Mouse (Mus musculus) T-helper 1 cell (primary cell): ENCODE measurements around the gene Zfp281.

Experiments
- in situ Hi-C: fragments of 300-600 bp; cut with MboI, MseI; formaldehyde crosslinking; loops from one replicate; pipeline ENCODE4 v1.15.1; 2025; ENCODE audit warnings: high pct_unique_total_duplicates

Gene Zfp281

GRCm38 (mm10) chr1:136656619-136657018 lies 31.9 kb downstream of the Zfp281 start:
- in situ Hi-C loops = no loop called here

DNA sequence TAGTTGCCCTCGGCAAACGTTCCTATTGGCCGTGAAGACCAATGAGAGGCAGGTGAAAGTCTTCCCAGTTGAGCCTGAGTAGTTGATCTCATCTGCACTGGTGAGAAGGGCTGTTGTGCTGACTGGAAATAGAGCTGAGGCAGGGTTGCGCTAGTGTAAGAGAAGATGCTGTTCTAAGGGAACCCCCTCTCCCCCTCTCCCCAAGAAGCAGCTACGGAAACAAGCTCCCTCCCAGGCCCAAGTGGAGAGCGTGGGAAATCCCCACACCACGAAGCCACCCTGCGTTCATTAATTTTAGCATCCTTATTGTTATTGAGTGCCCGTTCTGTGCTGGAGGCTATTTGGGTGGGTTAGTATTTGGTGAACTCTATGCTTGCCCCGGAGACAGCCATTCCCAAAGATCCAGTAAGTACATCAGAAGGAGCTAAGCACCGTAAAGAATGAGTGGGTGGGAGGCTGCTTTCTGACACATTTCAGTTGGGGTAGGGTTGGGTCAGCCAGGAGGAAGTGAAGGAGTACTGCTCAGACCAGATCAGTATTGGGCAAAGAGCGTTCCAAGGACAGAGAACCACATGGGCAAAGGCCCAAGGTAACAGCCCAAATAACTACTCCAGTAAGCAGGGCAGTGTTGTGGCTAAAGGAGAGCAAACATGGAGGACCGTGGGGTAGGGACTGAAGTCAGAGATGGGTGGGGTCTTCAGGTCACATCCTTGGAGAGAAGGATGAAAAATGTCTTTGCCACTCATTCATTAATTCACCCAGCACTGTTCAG lies 33.9 kb downstream of the Zfp281 start:
- in situ Hi-C loops = no loop called here

DNA sequence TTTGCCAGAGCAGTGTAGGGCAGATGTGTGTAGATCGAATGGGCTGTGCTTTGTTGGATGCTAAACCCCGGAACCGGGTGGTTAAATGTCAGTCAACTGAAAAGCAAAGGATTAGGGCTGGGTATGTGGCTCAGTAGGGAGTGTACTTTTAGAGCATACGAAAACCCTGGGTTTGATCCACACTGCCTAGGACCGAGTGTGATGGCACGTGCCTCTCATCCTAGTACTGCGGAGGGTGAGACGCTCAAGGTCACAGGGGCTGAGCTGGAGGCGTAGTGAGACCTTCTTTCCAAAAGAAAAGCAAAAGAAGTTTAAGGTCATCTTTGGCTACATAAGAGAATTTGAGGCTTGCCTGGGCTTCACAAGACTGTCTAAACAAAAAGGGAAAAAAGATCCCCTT lies 34.6 kb downstream of the Zfp281 start:
- in situ Hi-C loops = no loop called here

DNA sequence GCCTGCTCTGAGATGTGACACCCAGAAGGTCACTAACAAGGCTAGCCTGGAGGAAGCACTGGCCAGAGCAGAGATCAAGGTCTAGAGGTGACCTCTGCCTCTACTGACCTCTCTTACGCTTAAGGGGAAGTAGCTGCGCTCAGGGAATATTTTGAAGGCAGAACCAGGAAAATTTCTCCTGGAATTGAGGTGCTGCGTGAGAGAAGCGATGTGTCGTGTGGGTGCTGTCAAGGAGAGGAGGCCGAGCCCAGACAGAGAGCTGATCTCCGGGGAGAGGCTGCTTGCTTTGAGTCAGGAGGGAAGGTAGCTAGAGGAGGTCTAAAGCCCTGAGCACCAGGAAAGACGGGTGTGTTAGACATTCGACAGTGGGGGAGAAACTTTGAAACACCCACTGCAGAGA lies 35.2 kb downstream of the Zfp281 start:
- in situ Hi-C loops = no loop called here

GRCm38 (mm10) chr1:136661511-136661910 lies 36.8 kb downstream of the Zfp281 start:
- in situ Hi-C loops = no loop called here

DNA sequence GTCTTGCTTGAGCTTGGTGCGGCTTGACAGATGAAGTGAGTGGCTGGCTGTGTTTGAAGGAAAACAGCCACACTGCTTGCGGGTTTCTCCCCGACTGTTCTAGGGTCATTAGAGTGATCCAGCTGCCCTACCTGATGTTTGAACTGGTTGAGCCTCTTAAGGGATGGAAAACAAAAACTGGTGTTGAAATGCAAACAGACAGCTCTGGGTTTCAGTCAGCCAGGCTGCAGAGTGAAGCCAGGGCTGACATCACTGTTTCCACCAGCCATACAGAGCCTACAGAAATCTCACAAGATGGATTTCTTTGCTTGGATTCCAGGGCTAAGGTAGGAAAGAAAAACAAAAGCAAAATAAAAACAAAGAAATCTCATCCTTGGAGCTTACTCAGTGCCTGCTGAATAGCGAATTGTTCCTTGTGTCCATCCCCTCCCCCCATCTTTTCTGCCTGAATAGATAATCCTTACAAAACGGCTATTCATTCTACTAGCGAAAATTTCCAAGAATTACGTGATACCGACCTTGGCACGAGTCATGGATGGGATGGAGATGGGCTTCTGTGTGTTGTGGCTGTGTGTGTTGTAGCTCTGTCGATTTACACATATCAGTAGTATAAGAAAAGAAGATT lies 37.4 kb downstream of the Zfp281 start:
- in situ Hi-C loops = no loop called here

GRCm38 (mm10) chr1:136664921-136665582 lies 40.4 kb downstream of the Zfp281 start:
- in situ Hi-C loops = no loop called here

DNA sequence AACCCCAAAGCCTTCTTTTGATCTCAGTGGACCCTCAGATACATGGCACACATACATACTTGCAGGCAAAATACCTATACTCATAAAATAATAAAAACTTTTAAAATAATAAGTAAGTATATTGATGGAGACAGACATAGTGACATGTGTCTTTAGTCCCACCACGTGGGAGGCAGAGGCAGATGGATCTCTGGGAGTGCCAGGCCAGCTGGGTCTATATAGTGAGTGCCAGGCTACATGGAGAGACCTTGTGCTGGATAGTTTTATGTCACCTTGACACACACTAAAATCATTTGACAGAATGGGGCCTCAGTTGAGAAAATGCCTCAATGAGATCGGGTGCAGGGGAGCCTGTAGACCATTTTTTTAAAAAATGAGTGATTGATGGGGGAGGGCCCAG lies 41.8 kb downstream of the Zfp281 start:
- in situ Hi-C loops = no loop called here

DNA sequence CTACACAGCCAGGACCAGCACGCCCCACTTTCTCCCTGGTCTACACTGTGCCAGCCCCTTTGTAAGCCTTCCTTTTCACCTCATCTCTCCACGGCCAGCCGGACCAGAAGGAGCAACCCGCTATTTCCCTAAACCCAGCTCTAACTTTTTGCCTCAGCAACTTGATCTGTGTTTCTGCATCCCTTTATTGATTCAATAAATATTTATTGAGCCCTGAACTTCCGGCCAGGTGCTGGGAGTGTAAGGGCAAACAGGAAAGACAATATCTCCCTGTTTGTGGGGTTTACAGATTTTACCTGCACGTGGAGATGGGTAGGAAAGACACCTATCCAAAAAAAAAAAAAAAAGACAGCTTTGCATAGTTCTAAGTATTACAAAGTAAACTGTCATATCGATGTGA lies 45.2 kb downstream of the Zfp281 start:
- in situ Hi-C loops = no loop called here

GRCm38 (mm10) chr1:136670421-136670820 lies 45.7 kb downstream of the Zfp281 start:
- in situ Hi-C loops = no loop called here

- in situ Hi-C loops = no loop called here
Measured at GRCm38 (mm10) chr1:136671767-136672434, 47.2 kb downstream of the Zfp281 start.

DNA sequence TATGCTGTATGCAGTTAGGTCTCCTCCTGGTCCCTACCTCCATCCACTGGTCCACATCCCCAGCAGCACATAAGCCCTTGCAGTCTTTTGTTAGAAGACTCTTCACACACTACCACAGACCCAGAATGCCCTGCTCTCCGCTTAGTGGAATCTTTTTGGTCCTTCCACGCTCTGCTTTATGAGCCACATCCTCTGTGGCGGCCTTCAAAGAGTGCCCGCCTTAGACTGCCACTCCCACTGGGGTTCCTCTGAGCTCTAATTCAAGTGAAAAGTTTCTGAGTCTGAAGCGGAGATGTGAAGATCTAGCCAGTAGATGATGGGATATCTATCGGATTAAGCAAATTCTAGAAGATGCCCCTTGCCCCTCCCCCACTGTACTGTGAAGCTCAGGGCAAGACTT lies 47.9 kb downstream of the Zfp281 start:
- in situ Hi-C loops = no loop called here

GRCm38 (mm10) chr1:136673293-136673692 lies 48.6 kb downstream of the Zfp281 start:
- in situ Hi-C loops = no loop called here

DNA sequence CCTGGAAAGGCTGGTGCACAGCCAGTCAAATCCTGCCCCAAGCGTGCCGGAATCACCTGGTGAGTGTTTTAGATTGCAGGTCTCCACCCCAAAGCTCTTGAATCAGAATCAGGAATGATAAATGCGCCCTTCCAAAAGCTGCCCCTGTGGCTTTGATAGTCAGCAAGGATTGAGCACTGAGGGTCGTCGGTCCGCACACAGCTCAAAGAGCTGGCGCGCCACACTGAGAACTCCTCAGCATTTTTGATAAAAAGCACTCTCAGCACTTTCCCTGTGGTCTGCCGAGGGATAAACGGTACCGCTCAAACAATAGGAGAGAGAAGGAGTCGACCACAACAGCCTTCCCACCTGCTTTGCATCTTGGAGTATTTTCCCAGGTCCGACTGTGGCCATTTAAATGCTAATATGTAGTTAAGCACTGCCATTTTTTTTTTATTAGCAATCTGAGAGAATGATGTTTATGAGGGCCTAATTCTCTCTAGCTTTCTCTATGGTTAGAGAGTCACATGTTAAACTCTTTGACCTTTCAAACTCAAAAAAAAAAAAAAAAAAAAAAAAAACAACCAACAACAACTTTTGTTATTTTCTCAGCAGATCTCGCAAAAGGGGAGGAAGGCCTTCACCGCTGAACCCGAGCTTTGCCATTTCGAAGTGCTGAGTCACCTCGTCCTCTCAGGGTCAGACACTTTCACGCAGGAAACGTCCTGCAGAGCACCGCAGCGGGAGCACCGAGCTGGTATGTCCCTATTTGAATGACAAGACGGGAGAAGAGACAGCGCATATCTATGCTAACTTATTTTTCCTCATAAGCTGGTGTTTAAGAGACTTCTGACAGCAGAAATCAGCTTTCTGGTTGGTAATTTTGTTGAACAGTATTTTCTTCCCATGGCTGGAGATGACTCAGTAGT lies 50.1 kb downstream of the Zfp281 start:
- in situ Hi-C loops = loop anchor here (25.0 kb wide), 1 partner anchor 538 kb away; the partner anchor contains the start of gene Kif21b

DNA sequence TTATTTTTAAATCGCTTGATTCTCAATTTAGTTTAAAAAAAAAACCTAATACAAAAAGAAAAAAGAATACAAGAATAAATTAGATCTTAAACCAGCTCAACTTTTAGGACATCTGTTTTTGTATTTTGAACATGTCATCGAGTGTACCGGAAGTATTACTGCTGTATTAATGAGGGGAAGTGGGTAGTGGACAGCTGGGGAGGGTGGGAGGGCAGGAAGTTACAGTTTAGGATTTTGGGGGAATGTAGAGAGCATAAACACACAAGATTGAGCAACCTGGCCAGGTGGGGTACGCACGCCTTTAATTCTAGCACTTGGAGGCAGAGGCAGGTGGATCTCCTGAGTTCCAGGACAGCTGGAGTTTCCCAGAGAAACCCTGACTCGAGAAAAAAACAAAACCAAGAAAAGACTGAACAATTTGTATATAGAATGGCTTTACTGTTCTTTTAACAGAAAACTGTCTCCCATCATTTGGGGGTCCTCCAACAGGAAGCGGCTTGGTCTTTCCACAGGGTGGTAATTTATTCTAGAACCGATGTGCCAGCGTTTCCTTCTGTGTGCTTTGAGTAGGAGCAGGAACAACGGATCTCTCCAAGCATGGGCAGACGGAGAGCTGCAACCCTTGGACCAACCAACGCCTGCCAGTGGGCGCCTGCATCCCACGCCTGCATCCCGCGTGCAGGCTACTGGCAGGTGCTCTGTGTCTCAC lies 51.2 kb downstream of the Zfp281 start:
- in situ Hi-C loops = loop anchor here (25.0 kb wide), 1 partner anchor 539 kb away; the partner anchor contains the start of gene Kif21b

- in situ Hi-C loops = loop anchor here (25.0 kb wide), 1 partner anchor 539 kb away; the partner anchor contains the start of gene Kif21b
Measured at GRCm38 (mm10) chr1:136676445-136676755, 51.7 kb downstream of the Zfp281 start.

DNA sequence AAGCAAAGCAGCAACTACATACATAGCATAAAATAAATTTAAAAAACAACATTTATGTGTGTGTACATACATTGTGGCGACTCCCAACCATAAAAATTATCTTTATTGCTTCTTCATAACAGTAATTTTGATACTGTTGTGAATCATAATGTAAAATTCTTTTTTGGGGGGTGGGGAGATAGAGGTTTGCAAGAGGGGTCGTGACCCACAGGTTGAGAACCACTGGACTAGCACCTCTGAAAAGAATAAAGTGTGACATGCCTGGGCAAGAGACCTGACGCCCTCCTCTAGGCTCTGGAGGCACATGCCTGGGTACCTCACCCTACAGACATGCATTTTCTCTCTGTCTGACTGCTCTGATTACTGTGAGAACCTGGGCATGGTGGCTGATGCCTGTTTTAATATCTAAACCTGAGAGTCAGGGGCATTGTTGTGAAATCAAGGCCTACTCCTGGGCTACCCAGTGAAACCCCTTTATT lies 53.2 kb downstream of the Zfp281 start:
- in situ Hi-C loops = loop anchor here (25.0 kb wide), 1 partner anchor 541 kb away; the partner anchor contains the start of gene Kif21b

DNA sequence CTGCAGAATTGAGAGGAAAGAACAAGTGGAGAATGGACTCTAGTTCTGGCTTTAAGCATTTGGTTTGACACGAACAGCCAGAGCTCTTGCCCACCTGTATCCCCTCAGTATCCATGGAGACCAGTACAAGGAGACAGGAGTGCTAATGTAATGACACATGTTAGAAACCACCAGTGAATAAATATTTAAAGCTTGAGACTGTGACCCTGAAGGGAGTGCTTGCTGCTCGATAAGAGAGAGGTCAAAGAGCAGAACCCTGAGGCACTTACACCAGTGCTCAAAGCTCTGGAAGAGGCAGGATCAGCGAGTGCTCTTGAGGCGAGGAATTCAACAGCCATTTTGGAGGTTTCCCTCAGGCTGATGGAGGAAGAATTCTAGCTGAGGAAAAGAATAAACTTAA lies 54.1 kb downstream of the Zfp281 start:
- in situ Hi-C loops = loop anchor here (25.0 kb wide), 1 partner anchor 542 kb away; the partner anchor contains the start of gene Kif21b
